Mouse (Mus musculus) small intestine, adult 2 months (tissue): ENCODE data around the gene Poc5.

ENCODE experiments used
- CTCF ChIP-seq: fragments of 200-500 bp; IDR thresholded peaks from 2 replicates; pipeline ENCODE4 v1.5.1; 2012; ENCODE audit warnings: low read depth, mild to moderate bottlenecking, control low read depth, inconsistent platforms, low read length, moderate library complexity, mixed read lengths; ENCODE audit not compliant: insufficient replicate concordance, insufficient read length; ENCODE audit errors: extremely low read depth
- POLR2A ChIP-seq: fragments of 200-500 bp; IDR thresholded peaks from 2 replicates; pipeline ENCODE4 v1.6.1; 2012; ENCODE audit warnings: low read depth, mild to moderate bottlenecking, control low read depth, inconsistent platforms, low read length, moderate library complexity

- TF ChIP-seq POLR2A (no peak), CTCF (no peak)
Measured at GRCm38 (mm10) chr13:96451386-96452140, 63.5 kb downstream of the Poc5 start.
